7 mouse cellular contexts compared by ENCODE assay signal in the genomic region with DNA sequence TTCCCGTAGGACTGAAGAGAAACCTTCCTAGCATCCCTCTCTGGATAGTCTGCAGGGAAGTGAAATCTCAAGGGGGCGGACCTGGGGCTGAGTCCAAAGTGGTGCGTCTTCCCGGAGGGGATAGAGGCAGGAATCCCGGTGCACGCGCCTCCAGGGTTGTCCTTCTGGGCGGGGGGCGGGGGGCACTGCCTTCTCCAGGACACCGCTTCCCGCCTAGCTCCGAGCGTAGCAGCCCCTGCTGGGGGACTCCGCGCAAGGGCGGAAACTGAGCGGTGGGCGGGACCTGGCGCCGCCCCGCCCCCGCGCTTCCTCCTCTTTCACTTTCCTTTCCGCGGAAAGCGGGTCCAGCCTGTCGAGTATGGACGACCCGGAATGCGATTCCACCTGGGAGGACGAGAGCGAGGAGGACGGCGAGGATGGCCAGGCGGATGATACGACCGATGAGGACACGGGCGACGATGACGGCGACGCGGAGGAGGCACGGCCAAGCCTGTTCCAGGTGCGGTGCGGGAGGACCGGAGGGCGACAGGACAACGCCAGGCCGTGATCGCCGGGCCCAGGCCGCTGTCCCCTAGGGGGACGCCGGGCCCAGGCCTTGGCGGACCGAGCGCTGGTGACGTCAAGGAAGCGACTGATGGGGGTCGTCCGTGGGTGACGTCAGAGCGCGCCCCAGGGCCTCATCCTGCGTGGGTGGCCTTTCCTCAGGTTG. TPM values are rescaled to one million over a fixed set of nuclear protein-coding genes. Genes with fewer than 3 reads are reported as not detected.
DNase-seq lines count a peak whose midpoint lies in the region; ATAC-seq lines count a peak whose summit lies in the region.

A gene (plus strand): TSS at position 123 of the 709 bp plus-strand sequence.

- no peaks in the 10 kb centered on the region for H3K27me3 ChIP-seq in embryonic facial prominence, embryonic 12.5 days
- H3K27me3 ChIP-seq in limb, embryonic 10.5 days (ENCODE audit: low read depth, poor library complexity, severe bottlenecking), result no peaks in the 10 kb centered on the region
- no peaks in the 10 kb centered on the region for H3K27me3 ChIP-seq in midbrain, embryonic 12.5 days

- H3K4me1 ChIP-seq in embryonic facial prominence, embryonic 12.5 days, result peaks cover 8% of the 10 kb centered on the region
- H3K4me1 ChIP-seq in limb, embryonic 10.5 days, result peaks cover 12% of the 10 kb centered on the region
- H3K4me1 ChIP-seq in midbrain, embryonic 12.5 days, result peaks cover 20% of the 10 kb centered on the region

- H3K36me3 ChIP-seq in embryonic facial prominence, embryonic 12.5 days, result peaks cover 64% of the 10 kb centered on the region
- peaks cover 71% of the 10 kb centered on the region for H3K36me3 ChIP-seq in limb, embryonic 10.5 days
- peaks cover 66% of the 10 kb centered on the region for H3K36me3 ChIP-seq in midbrain, embryonic 12.5 days

- peak; percentile 84 for ATAC-seq in embryonic facial prominence, embryonic 12.5 days (ENCODE audit: insufficient number of reproducible peaks, insufficient read depth, low FRiP score, low TSS enrichment)
- peak; percentile 94 for ATAC-seq in midbrain, embryonic 12.5 days (ENCODE audit: low FRiP score, low read depth)

- peak within 1 kb of the TSS; percentile 90 for H3K9ac ChIP-seq in embryonic facial prominence, embryonic 12.5 days
- peak within 1 kb of the TSS; percentile 67 for H3K9ac ChIP-seq in midbrain, embryonic 12.5 days (replicated peaks)

- peak within 1 kb of the TSS; percentile 90 for H3K4me3 ChIP-seq in embryonic facial prominence, embryonic 12.5 days
- H3K4me3 ChIP-seq in limb, embryonic 10.5 days, result peak within 1 kb of the TSS; percentile 86
- H3K4me3 ChIP-seq in midbrain, embryonic 12.5 days, result peak within 1 kb of the TSS; percentile 81

- 0 out of 2 replicates have a peak, but pooled peaks cover 4% of the 10 kb centered on the region for H3K9me3 ChIP-seq in embryonic facial prominence, embryonic 12.5 days
- no peaks in the 10 kb centered on the region for H3K9me3 ChIP-seq in limb, embryonic 10.5 days (replicated peaks)
- no peaks in the 10 kb centered on the region for H3K9me3 ChIP-seq in midbrain, embryonic 12.5 days

- H3K27ac ChIP-seq in embryonic facial prominence, embryonic 12.5 days, result peak within 1 kb of the TSS; percentile 91
- peak within 1 kb of the TSS; percentile 93 for H3K27ac ChIP-seq in limb, embryonic 10.5 days
- peak within 1 kb of the TSS; percentile 88 for H3K27ac ChIP-seq in midbrain, embryonic 12.5 days (replicated peaks)

- peak within 1 kb of the TSS; percentile 71 for H3K4me2 ChIP-seq in embryonic facial prominence, embryonic 12.5 days (replicated peaks)
- H3K4me2 ChIP-seq in midbrain, embryonic 12.5 days (replicated peaks), result peak within 1 kb of the TSS; percentile 75

- WGBS in embryonic facial prominence, embryonic 12.5 days, result under 1% methylated on average over 63 of the region's 67 CpGs
- under 1% methylated on average over 62 of the region's 67 CpGs for WGBS in limb, embryonic 10.5 days
- under 1% methylated on average over 67 of the region's 67 CpGs for WGBS in midbrain, embryonic 12.5 days

- DNase-seq in adrenal gland, postnatal 14 days, result peak; percentile 90
- peak; percentile 89 to 90 for DNase-seq in heart, adult 18-20 months
- DNase-seq in kidney, adult 18-20 months, result peak; percentile 89
- peak; percentile 94 for DNase-seq in limb, embryonic 10.5 days (ENCODE audit: low spot score)
- peak; percentile 58 for DNase-seq in skeletal muscle tissue, adult 2 months (ENCODE audit: low read depth, low spot score)

RNA-seq across cellular contexts. Expression of the gene that starts here (rescaled TPM):
- 46.0 and 50.1 TPM in 2 replicates for total RNA-seq in adrenal gland, postnatal 14 days (2021)
- 97.7 and 104 TPM in 2 replicates for polyA plus RNA-seq in embryonic facial prominence, embryonic 12.5 days (2016; fragmentation: Nextera tagmentation; extraction: Ambion mirVana)
- total RNA-seq in heart, adult 18-20 months (2021), result 10 to 100 TPM; 31.9 to 34.1 TPM
- polyA plus RNA-seq in limb, embryonic 10.5 days (2016; fragmentation: Nextera tagmentation; extraction: Ambion mirVana), result 107 and 112 TPM in 2 replicates
- polyA plus RNA-seq in midbrain, embryonic 12.5 days (2016; fragmentation: Nextera tagmentation; extraction: Ambion mirVana), result 98.9 and 109 TPM in 2 replicates

Comparison
In these comparisons a context has a peak if more than half of its experiments do, and no peak if none do; other contexts are left out.
1. Peak in every context shown above with its lines: DNase-seq, ATAC-seq, H3K4me3 ChIP-seq and H3K27ac ChIP-seq.